Mouse (Mus musculus) ES-E14 (cell line): ENCODE measurements at regions not wholly inside any gene's neighbourhood (a gene's known extent, or its start where the extent isn't known, plus 50 kb on each side); places are given as distances from the start of the nearest gene placed in this dataset.
A peak's percentile ranks its signal among the peaks of the same experiment; 100 is the strongest.

Experiments used
- DNase-seq: peaks from one replicate; pipeline ENCODE4 v3.0.0-alpha.2; 2013; ENCODE audit warnings: low read depth, low spot score
- H3K27ac ChIP-seq: 2 replicates; pipeline ENCODE4 v1.5.1; 2012; ENCODE audit warnings: low read depth, mild to moderate bottlenecking, low read length, moderate library complexity, mixed read lengths; ENCODE audit not compliant: poor library complexity, insufficient read depth, severe bottlenecking
- H3K36me3 ChIP-seq: 2 replicates; pipeline ENCODE4 v1.6.1; 2012; ENCODE audit warnings: mild to moderate bottlenecking, low read length, moderate library complexity, mixed read lengths; ENCODE audit not compliant: control insufficient read depth, poor library complexity, insufficient read depth, severe bottlenecking
- H3K4me1 ChIP-seq, 2 experiments: fragments of 150-350 bp in 1 of 2; sonication (generic) in 1 of 2; 2 replicates each; pipeline ENCODE4 v1.6.1; 2012; ENCODE audit warnings: low read length in 2 of 2, mild to moderate bottlenecking in 1 of 2, mixed read lengths in 1 of 2; ENCODE audit not compliant: control insufficient read depth in 2 of 2, insufficient read depth in 2 of 2, poor library complexity in 1 of 2
- H3K4me3 ChIP-seq, 2 experiments: fragments of 150-350 bp in 1 of 2; sonication (generic) in 1 of 2; 2 replicates each; pipeline ENCODE4 v1.5.1; 2012; ENCODE audit warnings: low read length in 2 of 2, low read depth in 1 of 2, mild to moderate bottlenecking in 1 of 2, mixed read lengths in 1 of 2; ENCODE audit not compliant: insufficient read depth in 1 of 2, poor library complexity in 1 of 2, severe bottlenecking in 1 of 2
- H3K9ac ChIP-seq: 2 replicates; pipeline ENCODE4 v1.6.1; 2012; ENCODE audit warnings: low read depth, mild to moderate bottlenecking, low read length, mixed read lengths; ENCODE audit not compliant: poor library complexity, insufficient read depth, severe bottlenecking
- H3K9me3 ChIP-seq: fragments of 150-350 bp; sonication (generic); 2 replicates; pipeline ENCODE4 v1.6.1; 2012; ENCODE audit warnings: low read depth, mild to moderate bottlenecking, low read length; ENCODE audit not compliant: control insufficient read depth, insufficient read depth
- CHD2 ChIP-seq: IDR thresholded peaks from 2 replicates; pipeline ENCODE4 v1.6.1; 2014; ENCODE audit warnings: mild to moderate bottlenecking, low read depth, low read length, inconsistent platforms
- HCFC1 ChIP-seq: IDR thresholded peaks from 2 replicates; pipeline ENCODE4 v1.6.1; 2012; ENCODE audit warnings: low read length, inconsistent platforms, borderline replicate concordance; ENCODE audit not compliant: insufficient read depth
- MAFK ChIP-seq: IDR thresholded peaks from 2 replicates; pipeline ENCODE4 v1.6.1; 2014; ENCODE audit warnings: mild to moderate bottlenecking, low read depth, low read length, inconsistent platforms; ENCODE audit not compliant: insufficient read depth
- ZC3H11A ChIP-seq: IDR thresholded peaks from 2 replicates; pipeline ENCODE4 v1.6.1; 2012; ENCODE audit warnings: low read depth, mild to moderate bottlenecking, inconsistent platforms, low read length, borderline replicate concordance
- ZNF384 ChIP-seq: IDR thresholded peaks from 2 replicates; pipeline ENCODE4 v1.6.1; 2012; ENCODE audit warnings: low read depth, low read length, inconsistent platforms
- in situ Hi-C, 2 experiments: fragments of 600-800 bp; cut with MboI; formaldehyde crosslinking; loops; one replicate each; pipeline ENCODE4 v1.15.1; 2025; ENCODE audit warnings: low sequenced_read_pairs in 2 of 2, inconsistent platforms in 1 of 2; ENCODE audit not compliant: unreplicated experiment in 2 of 2

DNA sequence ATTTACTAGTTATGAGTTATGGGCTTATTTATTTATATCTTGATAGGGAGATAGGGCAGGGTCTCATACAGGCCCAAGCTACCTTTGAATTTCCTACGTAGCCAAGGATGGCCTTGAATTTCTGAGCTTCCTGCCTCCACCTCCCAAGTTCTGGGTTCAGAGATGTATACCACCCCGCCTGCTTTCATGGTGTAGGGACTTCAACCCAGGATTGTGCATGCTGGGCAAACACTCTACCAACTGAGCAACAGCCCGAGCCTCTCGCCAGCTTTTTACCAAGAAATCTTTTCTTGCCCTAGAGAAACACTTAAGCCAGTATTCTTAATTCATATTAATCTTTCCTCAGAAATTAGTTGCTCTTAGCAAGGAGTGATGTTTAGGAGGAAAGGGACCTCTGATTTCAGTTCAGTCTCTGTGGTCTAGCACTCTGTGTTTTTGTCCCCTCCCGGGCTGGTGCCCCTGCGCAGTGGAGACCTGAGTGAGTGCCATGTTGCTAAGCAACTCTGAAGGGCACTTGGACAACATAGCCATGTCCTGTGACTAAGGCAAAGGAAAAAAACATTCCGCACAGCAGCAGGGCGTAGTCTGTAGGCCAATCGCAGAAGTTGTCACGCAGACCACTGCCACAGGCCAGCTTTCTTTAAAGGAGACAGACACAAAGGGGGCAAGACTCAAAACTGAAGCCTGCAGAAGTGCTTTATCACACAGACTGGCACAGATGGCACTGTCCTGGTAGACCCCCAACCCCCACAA, 83.2 kb upstream of the Gm6793 start:
- DNase-seq, result no peak
- in situ Hi-C loops, result no loop called here
- Histone ChIP-seq H3K9ac (no peak overlapping the region), H3K36me3 (no peaks in the 10 kb centered on the region), H3K4me3 (no peak overlapping the region), H3K27ac (no peak overlapping the region), H3K9me3 (no peaks in the 10 kb centered on the region), H3K4me1 (peaks cover 2 to 3% of the 10 kb centered on the region in 2 experiments; a peak in 1 of 4 replicates)
- TF ChIP-seq MAFK (no peak), HCFC1 (no peak), ZNF384 (no peak), CHD2 (no peak)

DNA sequence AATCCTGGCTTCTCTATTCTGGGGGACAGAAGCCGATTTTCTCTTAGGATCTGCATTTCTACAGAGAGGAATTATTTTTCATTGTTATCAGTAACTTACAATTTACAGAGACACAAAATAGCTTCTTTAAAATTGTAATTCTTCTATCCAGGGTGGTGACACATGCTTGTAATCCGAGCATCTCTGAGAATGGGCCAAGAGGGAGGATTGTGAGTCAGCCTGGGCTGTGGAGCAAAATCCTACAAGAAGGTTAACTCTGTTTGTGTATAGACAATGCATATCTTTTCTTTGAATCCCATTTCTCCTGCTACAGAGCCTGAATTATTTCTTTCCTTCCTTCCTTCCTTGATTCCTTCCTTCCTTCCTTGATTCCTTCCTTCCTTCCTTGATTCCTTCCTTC, 80.0 kb upstream of the Gm6793 start:
- H3K4me3 ChIP-seq, result no peak overlapping the region
- TF ChIP-seq MAFK (no peak), CHD2 (no peak), ZC3H11A (no peak), ZNF384 (no peak)
- H3K36me3 ChIP-seq, result no peaks in the 10 kb centered on the region
- in situ Hi-C loops, result no loop called here
- no peak for DNase-seq
- no peaks in the 10 kb centered on the region for H3K9me3 ChIP-seq
- no peak overlapping the region for H3K27ac ChIP-seq
- H3K9ac ChIP-seq, result no peak overlapping the region
- H3K4me1 ChIP-seq, result peaks cover 2 to 10% of the 10 kb centered on the region in 2 experiments; a peak in 2 of 4 replicates

DNA sequence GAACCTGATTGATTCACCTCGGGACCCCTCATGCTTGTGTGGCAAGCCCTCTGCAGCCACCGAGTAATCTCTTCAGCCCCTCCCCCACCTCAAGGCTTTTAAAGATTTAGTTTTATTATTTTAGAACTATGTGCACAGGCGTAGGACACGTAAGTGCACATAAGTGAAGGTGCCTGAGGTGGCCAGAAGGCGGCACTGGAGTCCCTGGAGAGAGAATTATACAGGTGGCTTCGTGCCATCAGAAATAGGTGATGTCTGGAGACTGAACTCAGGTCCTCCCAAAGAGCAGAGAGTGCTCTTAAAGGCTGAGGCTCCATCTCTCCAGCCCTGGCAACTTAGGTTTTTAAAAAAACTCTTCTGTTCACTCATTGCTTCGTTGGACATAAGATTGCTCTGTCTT, 78.7 kb upstream of the Gm6793 start:
- no peaks in the 10 kb centered on the region for H3K36me3 ChIP-seq
- no peak overlapping the region for H3K4me3 ChIP-seq
- in situ Hi-C loops, result no loop called here
- no peak for TF ChIP-seq HCFC1
- TF ChIP-seq ZC3H11A, result peak; percentile 37; the same call in 1 of the 2 replicates
- TF ChIP-seq MAFK, result no peak
- no peak overlapping the region for H3K9ac ChIP-seq
- DNase-seq, result no peak
- no peak overlapping the region for H3K27ac ChIP-seq
- H3K9me3 ChIP-seq, result no peaks in the 10 kb centered on the region
- peaks cover 2 to 10% of the 10 kb centered on the region in 2 experiments; a peak in 2 of 4 replicates for H3K4me1 ChIP-seq

DNA sequence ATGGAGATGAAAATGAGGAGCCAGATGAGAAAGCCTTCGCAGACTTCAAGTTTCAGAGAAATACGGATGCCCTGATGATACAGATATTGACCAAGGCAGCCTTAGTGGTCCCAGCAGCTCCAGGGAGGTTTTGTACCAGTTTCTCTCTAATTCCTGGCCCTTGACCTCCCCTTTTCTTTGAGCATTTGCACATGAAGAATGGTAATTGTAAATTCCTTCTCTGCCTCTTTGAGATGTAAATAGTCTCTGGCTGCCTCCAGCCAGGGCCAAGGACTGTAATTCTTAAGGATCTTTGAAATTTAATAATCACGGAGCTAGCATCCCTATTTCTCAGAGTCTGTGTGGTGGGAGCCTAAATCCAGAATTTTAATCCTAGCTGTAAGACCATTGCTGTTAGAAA, 78.0 kb upstream of the Gm6793 start:
- Histone ChIP-seq H3K27ac (no peak overlapping the region), H3K4me3 (no peak overlapping the region), H3K9me3 (no peaks in the 10 kb centered on the region), H3K4me1 (peaks cover 2 to 10% of the 10 kb centered on the region in 2 experiments; a peak in 2 of 4 replicates), H3K36me3 (no peaks in the 10 kb centered on the region), H3K9ac (no peak overlapping the region)
- no peak for DNase-seq
- in situ Hi-C loops, result no loop called here
- TF ChIP-seq CHD2, result no peak
- TF ChIP-seq HCFC1, result no peak
- no peak for TF ChIP-seq ZNF384

DNA sequence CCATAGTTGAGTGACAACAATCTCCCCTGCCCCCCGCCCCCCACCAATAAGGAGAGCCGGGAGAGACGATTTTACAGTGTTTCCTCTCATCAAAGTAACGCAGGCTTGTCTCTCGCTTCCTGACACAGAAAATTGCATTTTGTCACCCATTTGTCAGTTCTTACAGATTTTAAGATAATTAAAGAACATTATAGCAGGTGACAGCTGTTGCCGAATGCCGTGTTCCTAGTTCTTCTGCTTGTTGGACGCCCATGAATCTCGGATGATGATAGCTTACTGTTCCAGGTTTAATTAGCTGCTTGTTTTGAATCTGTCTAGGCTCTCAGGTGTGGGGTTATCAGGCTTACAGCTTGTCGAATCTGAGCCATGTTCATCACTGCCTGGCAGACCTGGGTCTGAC, 63.8 kb upstream of the Gm6793 start:
- no peak overlapping the region for H3K9ac ChIP-seq
- in situ Hi-C loops, result no loop called here
- DNase-seq, result no peak
- H3K9me3 ChIP-seq, result no peaks in the 10 kb centered on the region
- H3K27ac ChIP-seq, result no peak overlapping the region
- H3K4me3 ChIP-seq, result no peak overlapping the region
- TF ChIP-seq MAFK (no peak), ZC3H11A (no peak), ZNF384 (no peak), CHD2 (no peak), HCFC1 (no peak)
- no peaks in the 10 kb centered on the region for H3K4me1 ChIP-seq
- H3K36me3 ChIP-seq, result no peaks in the 10 kb centered on the region
